Mouse (Mus musculus): Measurements from ENCODE around the gene Xpc.

Gene Xpc

DNA sequence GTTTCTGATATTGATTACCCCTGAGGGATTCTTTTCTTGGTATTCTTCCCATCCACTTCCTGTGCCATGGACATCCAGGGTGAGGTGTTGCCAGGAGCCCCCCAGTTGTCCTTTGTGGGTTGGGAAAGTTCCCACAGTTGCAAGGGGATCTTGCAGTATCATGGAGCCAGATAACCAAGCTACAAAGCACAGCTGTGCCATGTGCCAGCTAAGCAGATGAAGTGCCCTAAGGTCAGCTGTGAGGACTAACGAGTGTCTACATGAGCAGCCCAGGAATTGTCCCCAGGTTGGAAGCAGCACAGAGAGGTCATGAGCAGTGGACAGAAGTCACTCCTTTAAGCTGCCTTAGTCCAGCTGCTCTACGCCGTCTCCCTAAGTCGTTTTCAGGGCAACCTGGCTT is 9.9 kb upstream of the Xpc start:
- DNase-seq (ENCODE audit: low spot score in 2 of 2), result no peak

DNA sequence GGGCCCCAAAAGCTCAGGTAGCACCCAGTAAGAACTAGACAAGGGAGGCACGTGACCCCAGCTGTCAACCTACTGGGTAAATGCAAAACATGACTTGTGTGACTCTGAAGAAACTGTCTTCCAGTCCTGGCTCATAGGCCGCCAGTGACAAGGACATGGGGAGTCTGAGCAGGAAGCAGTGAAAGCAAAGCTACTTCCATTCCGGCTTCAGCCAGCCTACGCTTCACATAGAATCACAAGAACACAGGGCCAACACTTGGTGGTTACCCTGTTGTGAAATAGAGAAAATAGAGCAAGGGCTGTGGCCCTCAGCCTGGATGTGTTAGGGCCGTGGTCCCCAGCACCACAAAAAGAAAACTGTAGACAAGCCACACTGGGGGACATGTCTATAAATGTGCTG is 7.1 kb upstream of the Xpc start:
- DNase-seq (ENCODE audit: low spot score in 2 of 2), result no peak

DNA sequence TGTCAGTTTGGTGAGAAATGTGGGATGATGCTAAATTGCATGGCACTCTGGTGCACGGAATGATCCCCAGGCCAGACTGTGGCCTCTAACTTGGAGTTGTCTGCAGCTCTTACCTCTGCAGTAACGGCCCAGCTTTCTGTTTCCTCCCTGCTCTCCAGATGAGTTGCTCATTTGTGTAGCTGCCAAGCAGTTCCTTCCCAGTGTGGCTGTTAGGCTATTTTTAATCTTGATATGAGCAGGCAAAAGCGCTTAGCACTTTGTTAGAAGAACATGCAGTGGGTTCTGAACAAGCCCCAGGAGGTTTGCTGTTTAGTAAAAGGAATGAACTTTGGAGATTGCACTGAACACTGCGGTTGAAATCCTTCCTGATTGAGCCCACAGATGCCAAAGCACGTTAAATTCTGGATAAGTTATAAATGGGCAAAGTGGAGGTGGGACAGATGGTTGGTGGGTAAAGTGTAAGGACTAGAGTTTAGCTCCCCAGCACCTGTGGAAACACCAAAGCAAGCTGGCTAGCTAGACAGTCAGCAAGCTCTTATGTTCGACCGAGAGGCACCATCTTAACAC is 2.8 kb upstream of the Xpc start:
- peak; percentile 47 to 54 for DNase-seq (ENCODE audit: low spot score in 2 of 2)

DNA sequence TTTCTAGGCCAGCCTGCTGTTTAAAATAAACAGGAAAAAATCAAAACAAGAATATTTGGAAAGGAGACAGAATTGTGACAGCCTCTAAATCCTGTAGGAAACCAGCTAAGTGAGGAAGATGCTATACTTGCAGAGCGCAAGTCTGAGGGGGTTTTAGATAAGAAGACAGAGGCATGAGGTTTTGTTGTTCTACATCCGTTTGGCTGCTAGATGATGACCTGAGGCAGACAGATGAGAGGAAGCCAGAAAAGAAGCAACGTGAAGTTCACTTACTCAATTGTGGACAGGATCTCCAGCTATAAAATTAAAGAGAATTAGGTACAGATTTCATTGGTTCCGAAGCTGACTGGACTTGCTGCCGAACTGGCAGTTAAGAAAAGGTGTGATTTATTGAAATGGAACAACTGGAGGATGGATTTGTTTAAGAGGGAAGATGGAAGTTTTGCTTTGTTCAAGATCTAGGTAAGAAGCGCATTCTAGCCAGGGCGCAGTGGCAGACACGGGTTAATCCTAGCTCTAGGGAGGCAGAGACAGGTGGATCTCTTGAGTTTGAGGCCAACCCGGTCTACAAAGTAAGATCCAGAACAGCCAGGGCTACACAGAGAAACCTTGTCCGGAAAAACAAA is 838 bp downstream of the Xpc start:
- DNase-seq (ENCODE audit: low spot score in 2 of 2), result no peak

DNA sequence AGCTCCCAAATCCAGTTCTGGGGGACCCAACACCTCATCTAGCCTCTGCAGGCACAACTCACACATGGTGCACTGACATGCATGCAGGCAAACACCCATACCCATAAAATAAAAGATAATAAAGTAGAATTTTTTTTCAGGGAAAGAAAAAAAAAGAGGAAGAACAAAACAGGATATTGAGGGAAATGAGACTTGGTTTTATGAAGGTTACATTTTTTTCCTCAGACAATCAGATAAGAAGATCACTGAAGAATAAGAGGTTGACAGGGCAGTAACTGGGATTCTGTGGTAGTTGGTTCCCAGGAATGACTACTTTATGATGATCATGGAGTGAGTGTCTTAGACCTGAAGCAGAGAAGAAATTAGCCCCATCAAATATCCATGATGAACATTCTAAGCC is 1.6 kb downstream of the Xpc start:
- DNase-seq (ENCODE audit: low spot score in 2 of 2), result no peak

DNA sequence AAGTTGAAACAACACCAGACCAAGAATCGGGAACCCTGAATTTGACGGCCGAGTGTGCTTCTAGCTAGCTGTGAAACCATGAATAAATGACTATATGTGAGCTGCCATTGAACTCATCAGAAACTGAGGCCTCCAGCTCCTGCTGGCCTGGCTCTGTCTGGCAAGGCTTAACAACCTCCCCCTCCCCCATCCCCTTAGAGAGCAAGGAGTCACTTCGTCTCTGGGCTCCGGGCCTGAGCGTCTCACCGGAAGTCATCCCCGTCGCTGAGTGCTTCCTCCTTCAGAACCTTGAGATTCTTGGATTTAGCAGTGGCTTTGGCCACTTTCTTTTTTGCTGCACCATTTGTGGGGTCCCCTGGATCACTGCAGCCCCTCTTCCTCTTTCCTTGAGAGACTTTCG is 5.5 kb downstream of the Xpc start:
- DNase-seq (ENCODE audit: low spot score in 2 of 2), result no peak

DNA sequence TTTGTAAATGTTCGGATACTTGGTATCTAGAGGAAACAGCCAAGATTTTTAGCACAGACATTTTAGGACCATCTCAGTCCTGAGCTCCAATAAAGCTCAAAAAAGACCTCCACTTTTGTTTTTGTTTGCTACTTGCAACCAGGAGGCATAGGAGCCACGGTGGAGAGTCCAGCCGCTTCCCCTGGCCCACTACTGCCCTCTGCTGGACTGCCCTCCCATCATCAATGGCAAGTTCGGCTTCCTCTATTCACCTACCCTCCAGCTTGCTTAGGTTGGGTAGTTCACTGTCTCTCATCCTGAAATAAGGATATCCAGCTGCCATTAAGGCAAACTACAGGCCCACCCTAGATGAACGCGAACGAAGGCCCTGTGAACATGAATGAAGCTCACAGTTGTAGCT is 6.4 kb downstream of the Xpc start:
- peak; percentile 49 to 75 for DNase-seq (ENCODE audit: low spot score in 2 of 2)

DNA sequence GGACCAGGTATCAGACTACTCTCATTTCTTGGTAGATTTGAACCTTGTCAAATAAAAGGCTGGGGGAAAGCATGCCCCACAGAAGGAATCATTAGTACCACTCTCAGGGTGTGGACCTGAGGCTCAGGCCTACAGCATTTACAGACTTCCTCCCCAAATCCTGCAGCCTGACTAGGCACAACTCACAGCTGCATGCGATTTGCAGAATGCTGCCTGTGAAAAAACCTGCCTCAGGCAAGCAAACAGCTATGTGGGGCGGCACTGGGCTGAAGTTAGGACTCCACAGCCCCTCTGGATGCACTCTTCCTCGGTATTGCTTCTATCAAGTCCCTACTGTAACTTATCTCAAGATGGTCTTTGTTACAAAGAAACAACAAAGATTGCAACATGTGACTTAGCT is 7.6 kb downstream of the Xpc start:
- no peak for DNase-seq (ENCODE audit: low spot score in 2 of 2)

DNA sequence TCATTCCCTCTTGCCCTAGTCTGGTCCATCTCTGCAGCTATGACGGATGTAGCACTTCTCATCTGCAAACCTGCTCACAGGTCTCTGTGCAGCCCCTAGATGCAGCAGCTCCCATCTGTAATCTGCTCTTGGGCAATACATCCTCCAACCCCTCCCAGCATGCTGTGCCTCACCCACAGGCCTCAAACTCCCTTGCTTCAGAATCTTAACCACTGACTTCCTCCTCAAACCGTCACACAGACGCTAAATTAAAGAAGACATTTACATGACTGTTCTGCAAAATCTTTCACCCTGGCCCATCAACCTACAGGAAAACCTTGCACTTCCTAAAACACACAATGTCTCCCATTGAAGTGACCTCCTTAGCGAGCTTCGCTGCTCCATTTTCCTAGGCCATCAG is 9.7 kb downstream of the Xpc start:
- no peak for DNase-seq (ENCODE audit: low spot score in 2 of 2)

DNA sequence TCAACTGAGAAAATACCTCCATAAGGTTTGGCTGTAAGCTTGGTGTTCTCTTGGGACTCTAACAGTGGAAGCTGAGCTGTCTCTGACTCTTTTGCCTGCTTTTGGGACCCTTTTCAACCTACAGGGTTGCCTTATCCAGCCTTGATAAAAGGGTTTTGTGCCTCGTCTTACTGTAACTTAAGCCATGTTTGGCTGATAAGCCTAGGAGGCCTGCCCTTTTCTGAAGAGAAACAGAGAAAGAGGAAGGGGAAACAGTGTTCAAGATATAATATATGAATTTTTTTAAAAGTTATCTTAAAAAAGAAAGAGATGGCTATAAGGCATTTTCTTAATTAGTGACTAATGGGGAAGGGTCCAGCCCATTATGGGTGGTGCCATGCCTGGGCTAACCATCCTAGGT is 12.4 kb downstream of the Xpc start:
- no peak for DNase-seq (ENCODE audit: low spot score in 2 of 2)

DNA sequence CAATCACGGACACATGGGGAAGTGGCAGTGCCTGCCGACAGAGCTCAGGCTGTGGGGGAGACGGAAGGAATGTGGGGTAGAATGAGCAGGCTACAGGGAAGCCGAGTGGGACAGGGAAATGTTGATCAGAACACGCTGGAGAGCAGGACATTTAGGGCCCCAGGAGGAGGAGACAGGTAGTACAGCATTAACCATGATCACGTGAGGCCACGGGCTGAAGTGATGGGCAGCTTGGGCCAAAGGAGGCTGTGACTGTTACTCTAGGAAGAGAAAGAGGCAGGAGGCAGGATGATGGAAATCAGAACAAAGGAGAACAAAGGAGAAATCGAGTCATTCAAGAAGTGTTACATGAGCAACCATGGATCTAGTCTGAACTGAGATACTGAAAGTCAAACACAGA is 21.2 kb downstream of the Xpc start:
- DNase-seq (ENCODE audit: low spot score in 2 of 2), result no peak

DNA sequence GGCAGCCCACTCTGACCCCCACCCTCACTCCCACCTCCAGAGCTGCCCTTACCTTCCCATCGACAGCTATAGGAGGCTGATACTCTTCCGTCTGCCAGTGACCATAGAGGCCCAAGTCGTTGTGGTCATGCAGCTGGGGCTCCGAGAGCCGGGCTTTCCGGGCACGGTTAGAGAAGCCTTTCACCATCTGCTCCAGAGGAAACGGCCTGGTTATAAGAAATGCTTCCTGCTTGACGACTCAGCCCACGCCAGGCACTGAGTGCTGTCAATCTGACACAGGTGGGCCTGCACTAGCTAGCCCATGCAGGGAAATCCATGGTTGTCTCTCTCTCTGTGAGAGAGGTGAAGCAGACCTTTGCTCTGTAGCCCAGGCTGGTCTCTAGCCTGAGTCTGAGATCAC is 22.6 kb downstream of the Xpc start:
- DNase-seq (ENCODE audit: low spot score in 2 of 2), result no peak

DNA sequence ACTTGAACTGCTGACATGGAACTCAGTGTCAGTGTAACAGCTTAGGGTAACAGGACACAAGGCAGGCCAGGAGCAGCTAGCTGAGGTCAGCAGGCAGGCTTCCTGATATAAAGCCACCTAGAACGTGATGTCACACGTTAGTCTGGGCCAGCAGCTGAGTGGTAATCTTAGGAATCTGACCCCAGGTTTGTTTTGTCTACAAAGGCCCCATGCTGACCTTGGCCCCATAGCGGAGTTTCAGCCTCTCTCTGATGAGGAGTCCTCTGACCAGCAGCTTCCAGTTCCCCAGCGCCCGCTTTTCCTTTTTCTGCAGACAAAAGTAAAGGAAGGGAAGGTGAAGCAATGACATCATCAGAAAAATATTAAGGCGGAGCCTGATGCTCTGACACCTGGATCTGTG is 24.7 kb downstream of the Xpc start:
- DNase-seq (ENCODE audit: low spot score in 2 of 2), result no peak

DNA sequence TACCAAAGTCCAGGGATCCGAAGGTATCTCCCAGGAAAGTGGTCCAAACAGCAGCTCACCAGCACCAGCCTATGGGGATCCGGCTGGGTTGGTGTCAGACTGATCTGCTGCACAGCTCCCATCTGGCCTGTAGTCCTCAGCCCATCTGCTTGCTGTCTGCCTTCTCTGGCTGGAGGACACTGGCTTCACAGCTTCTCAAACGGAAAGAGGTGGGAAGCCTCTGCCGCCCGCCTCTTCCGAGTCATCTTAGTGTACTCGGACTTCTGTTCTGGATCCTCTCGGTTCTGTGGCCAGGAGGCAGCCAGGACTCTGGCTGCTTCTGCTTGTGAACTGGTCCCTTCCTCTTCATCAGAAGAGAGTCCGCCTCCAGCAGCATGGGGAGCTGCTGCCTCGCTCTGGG is 25.8 kb downstream of the Xpc start:
- peak; percentile 58 to 60 for DNase-seq (ENCODE audit: low spot score in 2 of 2)

DNA sequence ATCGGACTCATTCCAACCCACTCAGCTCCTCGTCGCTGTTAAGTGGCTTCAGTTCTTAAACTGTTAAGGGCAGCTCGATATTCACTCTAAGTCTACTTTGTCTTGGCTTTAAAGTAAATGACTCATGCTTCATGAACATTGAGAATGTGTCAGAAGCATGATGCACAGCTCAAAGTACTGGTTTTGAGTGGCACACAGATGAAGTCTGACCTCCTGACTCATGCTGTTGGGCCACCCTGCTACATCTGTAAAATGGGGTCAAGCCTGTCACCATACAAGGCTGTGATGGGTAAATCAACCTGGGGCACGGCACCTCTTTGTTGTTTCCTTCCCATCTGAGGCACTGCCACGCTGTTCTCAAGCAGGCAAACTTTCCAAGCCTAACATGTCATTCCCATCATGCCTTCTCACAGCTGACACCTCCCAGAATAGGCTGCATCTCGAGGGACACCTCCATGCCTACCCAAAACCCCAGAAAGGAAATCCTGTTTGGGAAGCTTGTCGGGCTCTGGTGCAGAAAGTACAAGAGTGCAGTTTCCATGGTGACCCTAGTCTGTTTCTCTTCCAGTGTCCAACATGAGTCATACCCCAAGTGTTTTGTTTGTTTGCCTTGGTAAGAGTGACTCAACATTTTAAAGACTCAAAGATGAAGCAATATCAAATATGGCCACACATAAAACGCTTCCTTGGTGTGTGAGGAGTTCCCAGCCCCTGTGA is 27.0 kb downstream of the Xpc start:
- DNase-seq (ENCODE audit: low spot score in 2 of 2), result peak; percentile 45 to 56

DNA sequence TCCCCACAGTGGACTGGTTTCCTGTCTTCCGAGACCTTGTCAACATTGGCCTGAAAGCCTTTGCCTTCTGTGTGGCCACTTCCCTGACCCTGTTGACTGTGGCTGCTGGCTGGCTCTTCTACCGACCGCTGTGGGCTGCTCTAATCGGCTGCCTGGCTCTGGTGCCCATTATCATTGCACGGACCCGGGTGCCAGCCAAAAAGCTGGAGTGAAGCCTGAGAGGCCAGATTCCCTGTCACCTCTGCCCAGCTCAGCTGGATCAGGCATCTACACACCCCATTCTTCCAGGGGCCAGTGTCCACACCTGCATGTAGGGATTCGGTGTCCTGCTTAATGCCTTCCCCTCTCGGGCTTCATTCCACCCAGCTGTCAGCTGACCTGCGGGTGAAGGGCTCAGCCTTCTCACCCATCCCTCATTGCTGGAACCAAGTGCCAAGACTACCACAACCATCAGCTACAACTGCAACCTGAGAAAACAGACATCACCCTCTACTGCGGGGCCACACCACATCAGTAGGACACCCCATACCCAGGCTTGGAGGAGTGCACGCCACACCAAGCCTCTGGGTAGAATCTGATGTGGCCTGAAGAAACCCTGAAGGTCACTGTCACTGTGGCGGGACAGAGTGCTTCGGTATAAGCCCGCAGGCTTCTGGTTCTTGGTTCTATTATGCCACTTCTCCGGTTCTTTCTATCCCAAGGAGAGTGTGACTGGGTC is 28.8 kb downstream of the Xpc start:
- DNase-seq (ENCODE audit: low spot score in 2 of 2), result no peak

DNA sequence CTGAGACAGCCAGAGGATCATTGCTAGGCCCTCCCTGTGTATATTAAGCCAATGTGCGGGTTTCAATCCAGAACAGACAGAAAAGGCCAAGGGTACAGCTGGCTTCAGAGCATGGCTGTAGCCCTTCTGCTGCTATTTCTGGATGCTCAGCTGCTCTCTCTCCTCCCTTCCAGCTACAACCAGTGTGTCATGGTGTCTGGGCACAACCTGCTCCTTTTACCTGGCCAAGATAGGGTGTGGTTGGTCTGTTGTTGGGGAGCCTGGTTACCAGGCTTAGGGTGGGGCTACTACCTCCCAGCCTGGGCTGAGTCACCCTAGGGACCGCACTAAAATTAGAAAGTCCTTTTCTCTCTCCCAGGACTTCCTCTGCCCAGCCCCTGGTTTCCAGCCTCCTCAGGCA is 32.3 kb downstream of the Xpc start:
- DNase-seq (ENCODE audit: low spot score in 2 of 2), result no peak

DNA sequence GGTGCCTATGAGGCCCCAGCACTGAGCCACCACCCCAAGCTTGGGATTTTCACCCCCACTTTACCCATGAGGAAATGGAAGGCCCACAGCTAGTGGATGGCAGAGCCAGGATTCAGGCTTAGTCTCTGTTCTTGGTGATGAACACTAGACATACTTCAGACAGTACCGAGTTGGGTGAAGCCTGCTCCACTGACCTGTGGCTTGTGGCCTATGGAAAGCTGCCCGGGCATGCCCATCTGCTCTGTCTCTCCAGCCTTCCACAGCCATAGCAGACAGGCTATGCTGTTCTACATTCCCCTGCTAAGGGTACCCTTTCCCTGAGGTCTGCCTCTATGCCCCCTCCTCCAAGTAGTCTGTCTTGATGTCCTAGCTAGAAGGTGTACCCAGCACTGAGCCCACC is 39.1 kb downstream of the Xpc start:
- DNase-seq (ENCODE audit: low spot score in 2 of 2), result no peak

DNA sequence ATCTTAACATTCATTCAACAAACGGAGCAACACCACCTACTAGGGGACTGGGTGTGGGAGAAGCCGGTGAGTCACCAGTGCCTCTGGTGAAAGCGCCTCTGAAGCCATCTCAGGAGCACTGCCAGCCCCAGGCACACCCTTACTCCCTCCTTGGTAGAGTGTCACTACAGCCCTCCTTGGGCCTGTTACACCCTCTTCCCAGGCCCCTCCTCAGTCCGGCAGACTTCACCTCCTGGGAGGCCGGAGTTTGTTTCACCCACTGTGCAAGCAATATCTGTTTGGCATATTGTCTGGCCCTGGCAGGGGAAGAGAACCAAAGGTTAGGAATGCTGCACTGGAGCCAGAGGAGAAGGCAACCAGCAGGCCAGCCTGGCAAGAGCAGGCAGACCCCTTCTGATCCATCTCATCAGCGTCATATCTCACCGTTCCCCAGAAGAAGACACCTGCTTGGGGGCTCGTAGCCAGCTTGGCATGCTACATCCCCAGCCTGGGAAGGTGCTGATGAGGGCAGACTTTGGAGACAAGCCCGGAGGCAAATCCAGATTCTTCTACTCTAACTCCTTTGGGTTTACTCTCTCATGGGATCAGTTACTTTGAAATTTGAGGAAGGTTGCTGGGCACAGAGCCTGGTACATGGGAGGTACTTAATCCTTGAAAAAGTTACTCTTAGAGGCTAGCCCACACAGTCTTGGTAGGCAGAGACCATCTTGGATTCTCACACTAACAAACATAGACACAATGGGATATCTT is 41.1 kb downstream of the Xpc start:
- DNase-seq (ENCODE audit: low spot score in 2 of 2), result peak in 1 of 2 experiments; percentile 36

DNA sequence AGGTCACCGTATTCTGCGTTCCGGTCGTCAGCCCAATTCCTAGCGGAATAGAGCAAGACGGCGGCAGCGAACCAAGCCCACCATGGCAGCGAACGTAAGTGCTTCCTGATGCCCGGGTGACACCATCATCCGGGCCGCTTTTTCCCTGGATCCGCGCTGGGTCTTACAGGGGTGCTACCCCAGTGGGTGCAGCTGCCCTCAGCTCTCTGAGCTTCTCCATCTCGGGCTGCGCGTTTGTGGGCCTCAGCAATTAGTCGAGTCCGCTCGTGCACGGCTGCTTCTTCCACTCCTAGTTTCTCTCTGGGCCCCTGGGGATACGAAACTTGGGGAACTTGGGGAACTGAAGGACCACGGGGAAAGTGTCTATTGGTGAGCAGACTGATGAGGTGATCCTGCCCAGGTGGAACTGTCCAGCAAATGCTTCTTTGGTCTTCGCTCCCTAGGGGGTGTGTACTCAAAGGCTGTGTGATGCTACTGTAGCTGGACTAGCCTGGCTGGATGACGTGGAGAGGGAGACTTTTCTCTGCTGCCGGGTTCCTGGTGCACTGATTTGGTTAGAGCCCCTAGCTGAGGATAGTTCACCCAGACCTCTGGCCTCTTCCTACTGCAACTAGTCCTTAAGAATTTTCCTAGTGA is 41.8 kb downstream of the Xpc start:
- DNase-seq (ENCODE audit: low spot score in 2 of 2), result no peak
